Mouse (Mus musculus) kidney, embryonic 15.5 days (tissue): ENCODE results near the gene Rnf166. TPM values are rescaled to one million over a fixed set of nuclear protein-coding genes. Genes with fewer than 3 reads are reported as not detected.

Source experiments
- ATAC-seq: fragments of 200-750 bp; cut with Nextera tagmentation; replicated peaks from 2 replicates; pipeline ENCODE4 v1.8.0; 2017; ENCODE audit warnings: moderate TSS enrichment; ENCODE audit not compliant: low FRiP score
- H3K27ac ChIP-seq: fragments of 300-500 bp; sonication (generic); 2 replicates; pipeline ENCODE4 v1.5.1; 2015; ENCODE audit warnings: mild to moderate bottlenecking, inconsistent platforms
- H3K27me3 ChIP-seq: fragments of 300-500 bp; sonication (generic); 2 replicates; pipeline ENCODE4 v1.6.1; 2015; ENCODE audit warnings: inconsistent platforms
- H3K36me3 ChIP-seq: fragments of 300-500 bp; sonication (generic); 2 replicates; pipeline ENCODE4 v1.6.1; 2015; ENCODE audit warnings: inconsistent platforms
- H3K4me1 ChIP-seq: fragments of 300-500 bp; sonication (generic); 2 replicates; pipeline ENCODE4 v1.6.1; 2015; ENCODE audit warnings: inconsistent platforms
- H3K4me2 ChIP-seq: fragments of 300-500 bp; sonication (generic); 2 replicates; pipeline ENCODE4 v1.6.1; 2015; ENCODE audit warnings: moderate library complexity, mild to moderate bottlenecking, inconsistent platforms
- H3K4me3 ChIP-seq: fragments of 300-500 bp; sonication (generic); replicated peaks from 2 replicates; pipeline ENCODE4 v1.5.1; 2015; ENCODE audit warnings: mild to moderate bottlenecking, inconsistent platforms
- H3K9ac ChIP-seq: fragments of 300-500 bp; sonication (generic); 2 replicates; pipeline ENCODE4 v1.6.1; 2015; ENCODE audit warnings: mild to moderate bottlenecking, inconsistent platforms
- H3K9me3 ChIP-seq: fragments of 300-500 bp; sonication (generic); replicated peaks from 2 replicates; pipeline ENCODE4 v1.6.1; 2016; ENCODE audit warnings: inconsistent platforms
- WGBS: fragments of 180-500 bp; shearing (Covaris S2); methylation state at CpG from one replicate; pipeline ENCODE4 v1.1.7; 2015; ENCODE audit warnings: mixed read lengths; 5-methylcytosine and 5-hydroxymethylcytosine counted together
- microRNA-seq: library from miRNA; unstranded; fragments of <30 nt; microRNA quantifications from one replicate; pipeline ENCODE4, GENCODE M21; 2016
- polyA plus RNA-seq: library from polyadenylated mRNA; unstranded; fragments of >200 nt; fragmentation: Nextera tagmentation; extraction: Ambion mirVana; gene quantifications from 2 replicates; pipeline ENCODE4 v1.2.1, GENCODE M21; 2015

Gene Rnf166
- polyA plus RNA-seq, 1 experiment from 2014 or later, result 39.8 TPM

DNA sequence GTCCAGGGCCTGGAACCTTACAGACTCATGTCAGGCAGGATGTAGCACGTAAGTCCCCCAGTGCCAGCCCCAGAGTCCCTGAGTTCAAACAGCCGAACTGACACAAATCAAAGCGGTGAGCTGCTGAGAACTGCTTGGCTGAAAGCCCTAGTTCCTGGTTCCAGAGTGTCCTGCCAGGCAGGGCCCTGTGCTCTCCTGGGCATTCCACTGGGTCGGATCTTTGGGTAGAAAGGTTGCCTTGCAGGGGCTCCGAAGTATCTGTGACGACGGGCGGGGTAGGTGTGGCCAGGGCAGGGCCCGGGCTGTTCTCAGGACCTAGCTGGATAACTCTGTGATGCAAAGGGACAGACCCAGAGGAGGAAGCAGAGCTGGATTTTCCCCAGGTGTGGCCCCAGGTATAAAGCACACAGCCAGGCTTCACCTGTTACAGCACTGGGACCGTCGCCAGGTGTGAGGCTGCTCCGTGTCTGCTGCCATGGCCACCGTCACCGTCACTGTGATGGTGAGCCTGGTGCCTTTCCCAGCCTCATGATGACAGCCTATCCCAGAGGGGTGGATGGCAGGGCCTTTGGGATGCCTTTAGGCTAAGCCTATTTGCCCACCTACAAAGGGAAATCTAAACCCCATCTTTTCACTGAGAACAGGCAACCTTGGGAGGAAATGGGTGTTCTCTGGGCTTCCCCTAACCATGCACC, 54.3 kb downstream of the Rnf166 start, which contains the start of gene Il17c:
TSS of gene Il17c (plus strand) at position 645 of the 695 bp plus-strand sequence.
- Histone ChIP-seq H3K4me2 (no peak within 1 kb of the TSS), H3K4me1 (peaks cover 18% of the 10 kb centered on the region), H3K9ac (no peak within 1 kb of the TSS), H3K36me3 (peaks cover 38% of the 10 kb centered on the region), H3K27me3 (no peaks in the 10 kb centered on the region), H3K9me3 (no peaks in the 10 kb centered on the region), H3K4me3 (no peak within 1 kb of the TSS), H3K27ac (no peak within 1 kb of the TSS)
- WGBS, result 82% methylated on average over 14 of the region's 14 CpGs
- no peak for ATAC-seq

DNA sequence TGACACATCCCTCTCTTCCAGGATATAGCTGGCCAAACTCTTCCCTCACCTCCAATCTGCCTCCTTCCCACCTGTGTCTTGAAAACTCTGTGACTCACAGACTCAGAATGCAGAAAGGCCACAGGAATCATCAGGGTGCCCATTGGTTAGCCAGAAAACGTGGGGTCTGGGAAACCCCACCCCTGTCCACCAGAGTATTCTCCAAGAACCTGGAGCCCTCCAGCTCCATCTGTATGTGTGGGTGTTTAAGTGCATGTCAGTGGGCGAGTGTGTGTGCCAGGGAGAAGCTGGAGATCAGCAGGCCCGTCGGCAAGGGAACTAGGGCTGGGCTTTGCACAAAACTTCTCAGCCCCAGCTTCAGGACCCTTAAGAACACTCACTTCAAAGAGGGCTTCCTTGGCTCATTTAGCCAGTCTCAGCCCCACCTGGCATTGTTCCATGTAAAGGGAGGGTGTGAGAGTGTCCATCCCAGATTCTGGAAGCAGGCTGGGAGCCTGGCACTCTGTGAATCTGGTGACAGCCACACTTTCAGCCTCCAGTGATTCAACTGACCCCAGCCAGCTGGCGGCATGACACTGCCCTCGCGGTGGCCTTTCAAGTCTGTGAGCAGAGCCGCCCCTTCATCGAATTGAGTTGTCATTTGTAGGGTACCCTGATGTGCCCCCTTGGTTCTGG, 55.8 kb downstream of the Rnf166 start:
- Histone ChIP-seq H3K27me3 (no peaks in the 10 kb centered on the region), H3K27ac (no peak overlapping the region), H3K4me2 (no peak overlapping the region), H3K4me1 (peaks cover 18% of the 10 kb centered on the region), H3K4me3 (no peak overlapping the region), H3K9ac (no peak overlapping the region), H3K9me3 (no peaks in the 10 kb centered on the region), H3K36me3 (peaks cover 41% of the 10 kb centered on the region)
- WGBS, result 65% methylated on average over 9 of the region's 9 CpGs
- no peak for ATAC-seq

Small RNA genes within 50 kb of the gene (microRNA-seq; reads per million reads assigned to microRNA genes)
- not detected for gene Gm24366

Other genes starting within 250 kb of the Rnf166 start
- gene Zfpm1, start 193.9 kb downstream of the Rnf166 start, polyA plus RNA-seq, result 2.2 and 2.4 TPM in 2 replicates
- gene Trhr2, start 115.3 kb downstream of the Rnf166 start, polyA plus RNA-seq, result not detected in 2 replicates
- gene Zc3h18, start 99.5 kb downstream of the Rnf166 start, polyA plus RNA-seq, result 53.2 and 53.9 TPM in 2 replicates
- gene Il17c, start 54.0 kb downstream of the Rnf166 start, polyA plus RNA-seq, result not detected in 2 replicates
- 310 and 320 TPM in 2 replicates for gene Cyba, start 43.1 kb downstream of the Rnf166 start, polyA plus RNA-seq
- gene Mvd, start 32.6 kb downstream of the Rnf166 start, polyA plus RNA-seq, result 32.7 and 37.5 TPM in 2 replicates
- 0.34 and 0.78 TPM in 2 replicates for gene Snai3, start 15.3 kb downstream of the Rnf166 start, polyA plus RNA-seq
- gene Ctu2, start 79 bp upstream of the Rnf166 start, polyA plus RNA-seq, result 48.6 and 55.7 TPM in 2 replicates
- gene Piezo1, start 75.3 kb upstream of the Rnf166 start, polyA plus RNA-seq, result 13.2 and 17.8 TPM in 2 replicates
- 40.8 and 50.4 TPM in 2 replicates for gene Cdt1, start 92.0 kb upstream of the Rnf166 start, polyA plus RNA-seq
- 333 and 353 TPM in 2 replicates for gene Aprt, start 100.8 kb upstream of the Rnf166 start, polyA plus RNA-seq
- 14.0 and 16.0 TPM in 2 replicates for gene Galns, start 135.4 kb upstream of the Rnf166 start, polyA plus RNA-seq
- gene Trappc2l, start 135.6 kb upstream of the Rnf166 start, polyA plus RNA-seq, result 51.8 and 54.8 TPM in 2 replicates
- gene Pabpn1l, start 146.7 kb upstream of the Rnf166 start, polyA plus RNA-seq, result 0.18 TPM in 1 of 2 replicates, not detected in the other
- 3.5 and 3.6 TPM in 2 replicates for gene Cbfa2t3, start 223.0 kb upstream of the Rnf166 start, polyA plus RNA-seq